Mouse (Mus musculus): Measurements from ENCODE around the gene Prss53. TPM values are rescaled to one million over a fixed set of nuclear protein-coding genes. Genes with fewer than 3 reads are reported as not detected.
"Not testable (repeated sequence)": the region's sequence is repeated elsewhere in the genome, so short reads cannot be mapped to it uniquely, and the experiment has no call there.

The Prss53 gene
- total RNA-seq, 4 experiments from 2014 or later, result 1.5 to 1.8 (median 1.7) TPM

DNA sequence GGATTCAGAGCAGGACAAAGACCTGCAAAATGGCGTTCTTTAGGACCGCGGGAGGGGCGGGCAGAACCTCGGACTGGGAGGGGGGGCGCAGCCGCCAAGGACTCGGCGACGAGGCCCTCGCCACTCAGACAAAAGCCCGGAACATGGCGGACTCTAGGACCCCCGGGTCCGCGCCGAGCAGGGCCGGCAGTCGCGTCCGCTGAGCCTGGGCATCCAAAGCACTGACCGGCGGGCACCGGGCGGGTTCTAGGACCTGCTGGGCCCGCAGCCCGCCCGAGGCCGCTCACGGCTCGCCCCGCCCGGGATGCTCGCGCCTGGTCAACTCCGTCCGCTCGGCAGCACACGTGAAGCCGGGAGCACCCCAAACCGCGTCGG, 15.2 kb downstream of the Prss53 start:
- peak; percentile 82 to 83 for DNase-seq (ENCODE audit: low spot score in 2 of 2)

DNA sequence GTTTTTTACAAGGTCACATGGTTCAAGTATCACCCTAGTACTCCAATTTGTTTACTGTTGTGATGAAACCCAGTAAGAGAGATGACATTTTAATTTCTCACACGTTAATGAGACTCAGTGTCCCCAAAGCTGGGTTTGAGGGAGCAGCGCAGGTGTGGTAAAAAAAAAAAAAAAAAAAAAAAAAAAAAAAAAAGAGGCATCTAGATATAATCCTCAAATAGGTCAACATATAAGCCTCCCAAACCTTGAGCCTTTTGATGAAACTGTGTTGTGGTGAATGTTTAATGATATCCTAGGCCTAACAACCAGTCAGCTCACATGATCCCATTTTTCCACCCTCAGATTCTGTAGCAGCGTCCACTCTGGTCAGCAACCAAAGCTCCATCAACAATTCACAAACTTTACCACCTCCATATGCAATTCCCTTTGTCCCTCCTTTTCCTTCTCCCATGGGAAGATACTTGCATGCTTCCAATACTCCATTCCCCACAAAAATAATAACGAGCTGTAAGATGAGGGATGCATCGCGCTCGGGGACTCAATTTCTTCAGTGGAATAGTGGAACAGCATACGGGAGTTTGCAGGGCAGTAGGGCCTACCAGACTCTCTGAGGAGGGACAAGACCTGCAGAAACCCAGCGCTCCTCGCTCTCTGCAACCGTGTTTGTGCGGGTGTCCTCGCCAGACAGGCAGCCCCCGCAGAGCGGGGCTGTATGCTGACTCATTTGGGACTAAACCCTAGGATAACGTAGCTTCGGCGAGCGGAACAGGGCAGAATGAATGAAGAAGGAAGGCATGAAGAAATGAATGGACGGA, 15.8 kb downstream of the Prss53 start:
- DNase-seq (ENCODE audit: low spot score in 2 of 2), result no peak

DNA sequence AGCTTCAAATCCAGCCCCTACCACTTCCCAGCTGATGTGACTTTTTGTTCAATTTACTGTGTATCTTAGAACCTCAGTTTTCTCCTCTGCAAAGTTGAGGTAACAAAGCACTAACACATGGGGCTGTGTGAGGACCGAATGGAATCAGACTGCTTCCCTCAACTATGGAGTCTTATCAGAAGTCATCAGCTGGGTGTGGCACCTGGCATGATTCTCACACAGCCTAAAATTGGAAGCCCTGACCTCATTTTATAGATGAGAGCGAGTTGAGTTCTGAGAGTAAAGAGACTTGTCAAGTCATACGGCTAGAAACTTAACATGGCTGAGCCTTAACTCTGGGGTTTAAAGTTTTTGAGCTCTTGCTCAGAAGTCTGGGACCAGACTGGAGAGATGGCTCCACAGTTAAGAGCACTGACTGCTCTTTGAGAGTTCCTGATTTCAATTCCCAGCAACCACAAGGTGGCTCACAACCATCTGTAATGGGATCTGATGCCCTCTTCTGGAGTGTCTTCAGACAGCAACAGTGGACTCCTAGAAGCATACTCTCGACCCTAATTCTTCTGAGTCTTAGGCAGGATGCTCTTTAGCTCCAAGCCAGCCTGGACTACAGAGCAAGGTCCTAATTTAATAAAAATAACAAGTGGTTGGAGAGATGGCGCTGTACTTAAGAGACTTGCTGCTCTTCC, 20.5 kb downstream of the Prss53 start:
- no peak for DNase-seq (ENCODE audit: low spot score in 2 of 2)

DNA sequence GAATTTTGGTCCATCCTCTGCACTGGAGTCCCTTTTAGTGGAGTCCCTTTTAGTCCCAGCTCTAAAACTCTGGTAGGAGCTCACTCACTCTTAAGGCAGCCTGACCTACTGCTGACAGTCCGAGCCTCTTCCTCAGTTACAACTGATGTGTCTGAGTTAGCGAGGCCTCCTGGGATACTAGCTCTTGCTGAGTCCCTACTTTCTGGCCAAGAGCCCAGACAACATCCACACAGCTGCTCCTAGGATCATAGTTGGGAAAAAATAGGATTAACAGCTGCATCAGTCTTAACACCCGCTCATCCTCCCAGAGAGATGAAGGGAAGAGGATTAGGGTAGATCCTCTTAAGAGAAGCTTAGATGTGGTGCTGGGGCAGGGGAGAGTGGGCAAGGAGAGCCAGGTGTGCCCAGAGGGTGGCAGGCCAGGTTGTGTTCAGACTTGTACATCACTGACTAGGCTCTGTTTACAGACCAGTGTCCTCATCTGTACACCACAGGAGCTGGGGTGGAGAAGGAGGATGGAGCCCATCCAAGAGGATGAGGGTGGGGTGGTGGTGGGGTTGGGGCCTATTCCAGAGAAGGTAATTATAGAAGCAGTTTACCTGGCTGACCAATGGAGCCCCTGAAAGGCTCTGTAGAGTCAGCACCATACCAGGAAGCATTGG, 21.5 kb downstream of the Prss53 start:
- peak in 1 of 2 experiments; percentile 39 for DNase-seq (ENCODE audit: low spot score in 2 of 2)

DNA sequence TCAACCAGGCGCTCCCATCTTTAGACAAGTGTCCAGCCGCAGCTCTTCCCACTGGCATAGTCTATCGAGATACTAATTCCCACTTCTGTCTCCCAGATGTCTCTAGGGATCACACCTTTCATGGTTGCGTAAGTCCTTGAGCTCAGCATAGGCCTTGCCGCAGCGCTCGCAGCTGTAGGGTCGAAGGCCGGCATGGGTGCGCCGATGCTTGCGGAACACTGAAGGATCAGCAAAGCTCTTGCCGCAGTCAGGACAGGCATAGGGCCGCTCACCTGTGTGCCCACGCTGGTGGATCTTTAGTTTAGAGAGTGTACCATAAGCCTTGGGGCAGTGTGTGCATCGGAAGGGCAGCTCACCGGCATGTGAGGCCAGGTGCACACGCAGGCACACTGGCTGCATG, 23.1 kb downstream of the Prss53 start:
- no peak for DNase-seq (ENCODE audit: low spot score in 2 of 2)

DNA sequence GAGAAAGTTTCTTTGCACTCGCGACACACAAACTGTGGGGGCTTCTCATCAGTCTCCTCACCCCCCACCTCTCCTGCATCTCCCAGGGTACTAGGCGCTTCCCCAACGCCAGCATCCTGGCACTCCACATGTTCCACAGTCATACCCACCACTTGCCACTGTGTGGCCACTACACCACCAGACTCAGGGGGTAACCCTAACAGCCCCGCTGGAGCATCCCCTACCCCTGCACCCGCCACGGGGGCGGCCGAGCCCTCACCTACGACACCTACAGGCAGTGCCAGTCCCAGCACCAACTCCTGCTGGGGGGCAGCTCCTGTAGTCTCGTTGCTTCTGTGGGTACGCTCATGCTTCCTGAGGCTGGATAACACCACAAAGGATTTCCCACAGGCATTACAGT, 24.3 kb downstream of the Prss53 start:
- no peak for DNase-seq (ENCODE audit: low spot score in 2 of 2)

DNA sequence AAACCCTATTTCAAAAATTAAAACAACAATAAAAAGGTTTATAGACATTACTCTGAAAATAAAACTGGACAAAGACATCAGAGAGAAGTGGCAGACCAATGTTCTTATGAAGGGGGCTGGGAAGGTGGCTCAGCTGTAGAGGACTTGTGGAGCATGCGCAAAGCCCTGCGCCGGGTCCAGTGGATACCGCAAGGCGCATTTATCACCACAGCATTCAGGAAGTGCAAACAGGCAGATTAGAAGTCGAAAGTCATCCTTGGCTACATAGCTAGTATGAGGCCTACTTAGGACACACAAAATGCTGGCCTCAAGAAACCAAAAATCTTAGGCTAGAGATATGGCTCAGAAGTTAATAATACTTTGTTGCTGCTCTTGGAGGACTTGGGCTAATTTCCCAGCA, 32.5 kb downstream of the Prss53 start:
- DNase-seq (ENCODE audit: low spot score in 2 of 2), result no peak

DNA sequence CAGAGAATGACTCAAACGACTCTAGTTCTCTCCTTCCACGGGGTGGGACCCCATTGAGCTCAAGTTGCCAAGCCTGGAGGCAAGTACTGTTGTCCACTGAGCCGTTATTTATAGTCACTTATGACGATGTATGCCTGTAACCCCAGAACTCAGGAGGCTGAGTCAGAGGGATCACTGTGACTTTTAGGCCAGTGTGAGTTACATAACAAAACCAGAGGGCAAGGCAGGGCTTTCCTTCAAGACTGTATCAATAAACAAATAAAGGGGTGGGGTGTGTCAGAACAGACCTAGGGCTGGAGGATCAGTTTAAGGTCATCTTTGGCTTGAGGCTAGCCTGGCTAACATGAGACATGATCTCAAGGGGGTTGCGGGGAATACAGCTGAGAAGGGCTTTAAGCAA, 39.9 kb downstream of the Prss53 start:
- peak in 1 of 2 experiments; percentile 30 for DNase-seq (ENCODE audit: low spot score in 2 of 2)

DNA sequence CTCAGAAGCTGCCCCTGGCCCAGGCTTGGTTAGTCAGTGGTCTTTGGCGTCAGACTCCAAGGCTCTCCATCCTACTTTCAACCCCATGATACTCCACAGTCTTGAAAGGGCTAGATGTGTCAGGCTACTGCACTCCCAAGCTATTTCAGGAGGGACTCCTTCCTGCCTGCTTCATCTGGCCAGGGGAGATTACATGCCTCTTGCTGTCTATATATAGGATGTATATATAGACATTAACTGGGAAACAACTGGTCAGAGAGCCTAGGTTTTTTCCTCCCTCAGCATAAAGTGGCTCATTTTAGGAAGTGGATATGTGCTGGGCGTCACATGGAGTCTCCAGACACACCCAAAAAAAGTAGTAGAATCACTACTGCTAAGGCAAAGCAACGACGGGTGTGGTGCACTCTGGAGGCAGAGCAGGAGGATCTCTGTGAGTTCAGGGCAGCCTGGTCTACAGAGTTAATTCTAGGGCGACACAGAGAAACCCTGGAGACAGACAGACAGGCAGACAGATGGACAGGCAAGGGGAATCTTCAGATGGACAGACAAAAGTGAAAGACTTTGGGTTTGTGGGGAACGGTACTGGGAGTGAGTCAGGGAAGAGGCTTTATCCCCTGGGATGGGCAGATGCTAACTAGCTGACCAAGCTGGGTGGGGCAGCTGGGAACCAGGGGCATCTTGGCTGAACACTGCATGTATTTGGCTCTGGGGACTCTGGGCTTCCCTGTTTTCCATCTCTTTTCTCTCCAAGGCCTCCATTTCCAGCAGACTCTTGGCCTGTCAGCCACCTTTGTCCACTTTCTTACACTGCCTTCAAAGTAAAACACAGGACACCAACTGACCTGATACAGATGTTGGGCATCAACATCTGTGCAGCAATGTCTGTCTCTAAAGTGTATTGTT, 40.5 kb downstream of the Prss53 start:
- no peak for DNase-seq (ENCODE audit: low spot score in 2 of 2)

DNA sequence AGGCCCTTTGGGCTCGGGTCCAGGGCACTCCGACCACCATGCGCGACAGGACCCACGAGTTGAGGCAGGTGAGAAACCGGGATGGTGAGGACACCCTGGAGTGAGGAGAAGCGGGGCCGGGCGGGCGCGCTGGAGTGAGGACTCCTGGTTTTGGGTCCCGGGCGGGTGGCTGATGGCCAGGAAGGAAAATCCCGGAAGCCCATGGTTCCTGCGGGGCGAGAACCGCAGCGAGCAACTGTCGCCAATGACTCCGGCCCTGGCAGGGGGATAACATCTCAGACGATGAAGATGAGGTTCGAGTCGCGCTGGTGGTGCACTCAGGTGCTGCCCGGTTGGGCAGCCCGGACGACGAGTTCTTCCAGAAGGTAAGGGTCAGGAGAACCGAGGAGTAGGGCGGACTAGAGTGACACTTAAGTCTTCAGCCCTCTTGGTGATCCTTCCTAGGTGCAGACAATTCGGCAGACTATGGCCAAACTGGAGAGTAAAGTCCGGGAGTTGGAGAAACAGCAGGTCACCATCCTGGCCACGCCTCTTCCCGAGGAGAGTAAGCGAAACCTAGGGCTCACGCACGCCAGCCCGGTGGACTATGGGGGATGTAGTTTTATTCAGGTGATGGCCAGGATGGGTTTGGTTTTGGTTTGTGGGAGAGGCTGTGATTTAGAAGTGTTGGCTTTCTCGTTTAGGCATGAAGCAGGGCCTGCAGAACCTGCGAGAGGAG, 48.6 kb downstream of the Prss53 start:
- peak; percentile 63 to 79 for DNase-seq (ENCODE audit: low spot score in 2 of 2)

DNA sequence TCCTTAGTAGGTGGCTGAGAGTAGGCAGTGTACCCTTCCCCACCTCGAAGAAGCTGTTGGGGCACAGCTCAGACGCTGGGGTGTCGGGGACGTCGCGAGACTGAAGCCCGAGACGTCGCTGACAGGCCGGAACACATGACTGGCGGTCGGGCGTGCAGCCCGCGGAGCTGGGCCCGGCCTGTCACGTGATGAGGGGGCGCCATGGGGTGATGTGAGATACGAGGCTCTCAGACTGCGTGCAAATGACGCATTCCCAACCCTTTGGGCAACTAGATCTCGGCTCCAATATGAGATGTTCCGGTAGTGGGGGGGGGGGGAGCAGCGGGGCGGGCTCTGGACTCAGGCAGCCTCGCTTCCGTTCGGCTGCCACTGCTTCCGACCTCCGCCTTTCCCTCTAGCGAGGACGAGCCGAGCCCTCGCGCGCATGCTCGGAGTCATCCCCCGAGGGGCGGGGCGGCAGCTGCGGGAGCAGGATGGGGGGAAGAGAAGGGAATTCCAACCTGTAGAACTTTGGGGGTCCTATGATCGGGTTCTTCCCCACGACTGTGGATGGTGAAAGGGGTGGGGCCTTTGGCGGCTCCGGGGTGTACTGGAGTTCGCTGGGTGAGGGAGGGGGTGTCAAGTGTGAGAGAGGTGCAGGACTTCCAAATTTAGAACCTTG, 49.3 kb downstream of the Prss53 start:
- DNase-seq (ENCODE audit: low spot score in 2 of 2), result peak; percentile 93 to 94

DNA sequence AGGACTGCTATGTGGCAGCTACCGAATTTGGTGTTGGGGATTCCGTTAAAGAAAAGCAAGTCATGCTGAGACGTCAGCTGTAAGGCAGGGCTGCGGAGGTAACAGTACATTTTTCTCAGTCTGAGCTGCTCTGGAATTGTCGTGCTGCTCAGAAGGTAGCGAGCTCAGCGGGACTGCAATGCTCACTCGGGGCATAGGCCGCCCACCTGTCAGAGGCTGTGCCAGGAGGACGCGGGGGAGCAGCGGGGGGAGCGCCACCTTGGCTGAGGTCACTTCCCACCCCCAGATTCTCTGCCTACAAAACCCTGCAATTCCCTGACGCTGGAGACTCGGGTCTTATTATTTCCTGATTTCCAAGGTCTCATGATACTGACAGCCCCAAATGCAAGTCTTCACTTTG, 49.9 kb downstream of the Prss53 start:
- peak; percentile 28 to 30 for DNase-seq (ENCODE audit: low spot score in 2 of 2)

DNA sequence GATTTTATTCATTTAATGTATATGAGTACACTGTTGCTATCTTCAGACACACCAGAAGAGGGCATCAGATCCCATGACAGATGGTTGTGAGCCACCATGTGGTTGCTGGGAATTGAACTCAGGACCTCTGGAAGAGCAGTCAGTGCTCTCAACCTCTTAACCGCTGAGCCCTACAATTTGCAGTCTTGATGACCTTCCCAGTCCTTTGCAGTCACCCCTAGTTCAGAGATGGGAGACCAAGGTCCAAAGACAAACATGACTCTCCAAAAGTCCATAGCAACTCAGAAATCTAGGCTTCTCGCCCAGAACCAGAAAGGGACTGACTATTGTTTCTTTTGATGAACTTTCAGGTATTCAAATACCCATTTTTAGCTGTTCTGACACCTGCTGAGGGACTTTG, 50.7 kb downstream of the Prss53 start:
- DNase-seq (ENCODE audit: low spot score in 2 of 2), result not testable (repeated sequence)

DNA sequence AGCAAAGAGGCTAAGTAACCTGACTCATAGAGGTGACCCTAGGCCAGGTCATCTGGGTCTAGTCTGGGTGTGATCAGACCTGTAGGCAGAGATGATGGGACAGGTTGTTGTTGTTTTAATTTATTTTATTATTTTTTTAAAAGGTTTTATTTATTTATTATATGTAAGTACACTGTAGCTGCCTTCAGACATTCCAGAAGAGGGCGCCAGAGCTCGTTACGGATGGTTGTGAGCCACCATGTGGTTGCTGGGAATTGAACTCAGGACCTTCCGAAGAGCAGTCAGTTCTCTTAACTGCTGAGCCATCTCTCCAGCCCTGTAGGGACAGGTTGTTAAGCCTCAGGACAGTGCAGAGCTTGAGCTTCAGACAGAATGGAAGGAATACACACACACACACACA, 52.9 kb downstream of the Prss53 start:
- DNase-seq (ENCODE audit: low spot score in 2 of 2), result not testable (repeated sequence)

DNA sequence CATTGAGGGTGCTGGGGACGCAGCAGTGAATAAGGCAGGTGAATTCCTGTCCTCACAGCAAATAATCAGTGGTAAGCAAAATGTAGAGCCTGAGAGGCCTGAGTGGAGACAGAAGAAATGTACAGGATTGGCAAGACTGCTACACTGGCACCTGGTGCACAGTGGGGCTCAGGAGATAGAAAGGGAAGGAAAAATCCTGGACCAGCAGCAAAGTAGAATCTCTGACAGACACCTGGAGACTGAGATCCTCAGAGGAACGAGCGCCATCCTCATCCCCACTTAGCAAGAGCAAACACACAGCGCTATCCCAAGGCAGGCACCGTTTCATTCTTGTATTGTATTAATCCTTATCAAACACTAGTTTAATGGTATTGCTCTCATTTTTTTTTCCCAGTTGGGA, 53.3 kb downstream of the Prss53 start:
- no peak for DNase-seq (ENCODE audit: low spot score in 2 of 2)

Other genes with a start within 250 kb of the Prss53 start
- gene Bcl7c, start 182.0 kb downstream of the Prss53 start, total RNA-seq (2022), result 10 to 100 TPM; 33.5 to 36.0 (median 34.1) TPM
- 10 to 100 TPM; 15.2 to 20.3 (median 17.1) TPM for gene Ctf1, start 178.2 kb downstream of the Prss53 start, total RNA-seq (2022)
- gene Ctf2, start 158.8 kb downstream of the Prss53 start, total RNA-seq (2022), result not detected
- 1 to 10 TPM in 2 of 4 experiments, under 1 TPM in 2; 0.92 to 1.6 (median 1.1) TPM for gene Fbxl19, start 146.4 kb downstream of the Prss53 start, total RNA-seq (2022)
- 10 to 100 TPM; 12.2 to 13.6 (median 12.9) TPM for gene Orai3, start 121.2 kb downstream of the Prss53 start, total RNA-seq (2022)
- gene Setd1a, start 114.3 kb downstream of the Prss53 start, total RNA-seq (2022), result 10 to 100 TPM; 16.4 to 22.8 (median 18.6) TPM
- 1 to 10 TPM; 1.6 to 2.3 (median 2.1) TPM for gene Gm49388, start 105.4 kb downstream of the Prss53 start, total RNA-seq (2022)
- gene Hsd3b7, start 90.4 kb downstream of the Prss53 start, total RNA-seq (2022), result 1 to 10 TPM; 1.5 to 4.2 (median 1.9) TPM
- gene Stx4a, start 66.7 kb downstream of the Prss53 start, total RNA-seq (2022), result 10 to 100 TPM; 44.5 to 64.1 (median 50.8) TPM
- 1 to 10 TPM in 1 of 4 experiments, under 1 TPM in 3; 0.53 to 1.0 (median 0.75) TPM for gene Stx1b, start 66.4 kb downstream of the Prss53 start, total RNA-seq (2022)
- gene Zfp646, start 14.7 kb downstream of the Prss53 start, total RNA-seq (2022), result 10 to 100 TPM; 12.2 to 14.5 (median 14.0) TPM
- 1 to 10 TPM; 3.1 to 4.6 (median 4.5) TPM for gene Zfp668, start 14.1 kb downstream of the Prss53 start, total RNA-seq (2022)
- not detected for gene Gm21974, start 4.5 kb upstream of the Prss53 start, total RNA-seq (2022)
- gene Vkorc1, start 4.6 kb upstream of the Prss53 start, total RNA-seq (2022), result 1 to 10 TPM; 5.3 to 9.9 (median 8.6) TPM
- 100 to 1,000 TPM; 163 to 190 (median 180) TPM for gene Bckdk, start 13.1 kb upstream of the Prss53 start, total RNA-seq (2022)
- gene Kat8, start 21.5 kb upstream of the Prss53 start, total RNA-seq (2022), result 10 to 100 TPM; 20.8 to 30.8 (median 23.0) TPM
- gene Prss8, start 39.1 kb upstream of the Prss53 start, total RNA-seq (2022), result not detected
- gene Prss36, start 55.8 kb upstream of the Prss53 start, total RNA-seq (2022), result 1 to 10 TPM; 5.7 to 8.9 (median 7.9) TPM
- 10 to 100 TPM; 52.0 to 94.3 (median 70.5) TPM for gene Fus, start 76.5 kb upstream of the Prss53 start, total RNA-seq (2022)
- gene Pycard, start 102.9 kb upstream of the Prss53 start, total RNA-seq (2022), result under 1 TPM in 3 of 4 experiments, not detected in 1; 0.21 to 0.75 (median 0.43) TPM
- gene Trim72, start 113.0 kb upstream of the Prss53 start, total RNA-seq (2022), result 100 to 1,000 TPM; 204 to 246 (median 223) TPM
- 1 to 10 TPM in 2 of 4 experiments, under 1 TPM in 2; 0.60 to 3.1 (median 1.1) TPM for gene Itgam, start 171.7 kb upstream of the Prss53 start, total RNA-seq (2022)
- gene Gm49368, start 171.7 kb upstream of the Prss53 start, total RNA-seq (2022), result not detected
- under 1 TPM in 2 of 4 experiments, not detected in 2; 0.07 to 0.18 TPM for gene Itgax, start 238.6 kb upstream of the Prss53 start, total RNA-seq (2022)

Data from gastrocnemius, adult 8-10 months (tissue).